Mouse (Mus musculus) right cerebral cortex, postnatal 25 days (tissue): ENCODE results near the gene Polr2i.

Source experiments
- DNase-seq: peaks from one replicate; pipeline ENCODE4 v3.0.0; 2022

Gene Polr2i

DNA sequence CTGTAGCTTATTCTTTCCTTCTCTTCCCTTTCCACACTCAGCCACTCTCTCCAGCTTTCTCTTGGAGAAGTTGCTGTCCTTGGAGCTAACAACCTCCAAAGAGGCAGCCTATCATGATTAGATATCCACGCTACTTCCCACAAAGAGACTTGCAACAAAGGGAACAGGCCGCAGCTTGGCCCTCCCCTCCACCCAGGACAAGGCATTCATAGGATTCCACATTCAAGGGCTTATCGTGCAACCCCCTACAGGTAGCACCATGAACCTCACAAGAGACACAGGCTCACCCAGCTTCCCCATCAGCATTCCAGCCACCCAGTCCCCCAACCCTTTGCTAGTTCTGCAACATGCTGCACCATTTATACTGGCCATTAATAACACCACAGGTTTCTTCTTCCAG is 35.0 kb downstream of the Polr2i start:
- DNase-seq: no peak

DNA sequence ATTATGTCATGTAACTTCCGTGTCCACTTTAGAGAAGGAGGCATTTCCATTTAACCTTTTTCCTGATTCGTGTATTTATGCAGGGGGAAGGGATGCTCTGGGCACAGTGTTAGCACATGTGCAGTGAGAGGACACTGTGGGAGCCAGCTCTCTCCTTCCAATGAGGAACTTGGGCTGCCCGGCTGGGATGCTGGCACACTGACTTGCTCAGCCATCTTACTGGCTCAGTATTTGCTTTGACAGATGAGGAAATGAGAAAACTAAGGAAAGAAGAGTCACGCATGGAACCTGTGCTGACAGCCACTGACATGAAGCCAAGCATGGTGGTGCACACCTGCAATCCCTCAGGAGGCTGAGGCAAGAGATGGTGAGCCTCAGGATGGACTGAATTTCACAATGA is 37.9 kb downstream of the Polr2i start:
- DNase-seq: no peak

DNA sequence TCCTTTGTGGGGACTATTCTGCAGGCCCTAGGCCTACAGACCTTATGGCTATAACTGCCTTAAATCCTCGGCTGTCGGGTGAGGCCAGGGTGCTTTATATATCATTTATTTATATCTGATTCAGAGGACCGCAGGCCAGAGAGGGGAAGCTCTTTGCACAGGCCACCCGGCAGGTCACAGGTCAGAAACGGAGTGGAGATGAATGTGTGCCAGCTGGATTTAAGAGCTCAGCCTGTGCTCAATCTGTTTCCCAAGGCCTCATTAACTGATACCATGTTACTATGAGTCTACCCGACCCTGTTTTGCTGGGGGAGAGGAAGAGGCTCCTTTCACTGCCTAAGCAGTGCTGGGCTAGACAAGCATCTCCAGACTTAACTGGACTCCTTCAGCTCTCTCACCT is 42.6 kb downstream of the Polr2i start:
- no peak for DNase-seq

DNA sequence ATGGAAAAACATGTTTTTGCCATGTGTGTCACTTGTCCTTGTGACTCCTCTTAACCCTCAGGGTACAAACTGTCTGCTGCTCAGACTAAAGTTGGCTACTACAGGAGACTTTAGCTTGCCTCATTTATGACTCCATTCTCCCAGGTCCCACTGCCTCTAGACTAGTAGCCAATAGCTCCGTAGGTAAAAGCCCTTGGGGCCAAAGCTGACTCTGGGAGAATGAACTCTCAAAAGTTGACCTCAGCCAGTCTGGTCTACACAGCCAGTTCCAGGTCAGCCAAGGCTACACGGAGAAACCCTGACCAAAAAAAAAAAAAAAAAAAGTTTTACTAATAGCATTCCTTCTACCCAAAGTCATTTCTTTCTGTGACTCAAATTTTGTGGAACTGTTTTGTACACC is 47.2 kb downstream of the Polr2i start:
- DNase-seq: no peak

DNA sequence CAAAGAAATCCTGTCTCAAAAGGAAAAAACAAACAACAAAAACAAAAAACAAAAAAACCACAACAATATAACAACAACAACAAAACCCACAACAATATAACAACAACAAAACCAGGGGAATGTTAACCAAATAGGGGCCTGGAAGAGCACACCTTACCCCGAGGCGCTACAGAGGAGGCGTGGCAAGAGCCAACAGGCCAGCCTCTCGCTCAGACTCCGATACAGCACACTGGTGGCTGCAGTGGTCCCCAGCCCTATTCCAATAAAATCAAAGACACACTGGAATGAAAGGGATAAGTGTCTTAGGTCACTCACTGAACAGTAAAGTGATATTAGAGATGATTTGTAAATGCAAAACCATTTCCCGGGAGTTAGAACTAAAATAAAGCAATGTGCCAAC is 47.8 kb downstream of the Polr2i start:
- no peak for DNase-seq

DNA sequence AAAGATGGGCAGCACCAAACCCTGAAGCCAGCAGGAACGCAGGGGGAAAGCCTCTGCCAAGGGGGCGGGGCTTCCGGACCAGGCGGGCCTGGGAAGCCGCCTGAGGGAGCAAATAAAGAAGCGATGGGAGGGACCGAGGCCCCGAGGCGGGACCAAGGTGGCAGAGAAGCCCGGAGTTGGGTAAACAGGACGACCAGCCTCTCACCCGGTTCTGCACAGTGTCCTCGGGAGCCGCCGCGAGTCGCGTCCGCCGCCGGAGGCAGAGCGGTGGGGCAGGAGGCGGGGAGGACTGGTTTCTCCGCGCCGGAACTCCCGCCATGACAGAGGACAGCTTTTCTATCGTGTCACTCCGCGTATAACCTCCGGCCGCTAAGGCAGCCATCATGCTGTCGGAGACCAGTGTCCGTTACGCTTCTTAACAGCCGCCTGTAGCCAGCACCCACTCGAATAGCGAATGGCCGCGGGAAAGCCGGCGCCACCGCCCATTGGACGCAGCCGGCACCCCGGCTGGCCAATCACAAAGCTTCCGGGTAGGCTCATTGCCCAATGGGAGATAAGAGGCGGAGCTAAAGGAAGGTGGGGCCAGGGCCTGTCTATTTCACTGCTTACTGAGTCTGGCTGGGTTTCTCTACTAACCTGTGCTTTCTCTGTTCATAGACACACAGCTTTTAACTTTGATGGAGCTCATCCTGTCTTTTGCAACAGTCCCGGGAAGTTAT is 48.4 kb downstream of the Polr2i start, which contains the start of the genes Thap8 and Wdr62:
Thap8 (plus strand) TSS at position 144 of the 719 bp plus-strand sequence.
Wdr62 (minus strand) TSS at position 469 of the 719 bp plus-strand sequence.
- peak; percentile 89 for DNase-seq

DNA sequence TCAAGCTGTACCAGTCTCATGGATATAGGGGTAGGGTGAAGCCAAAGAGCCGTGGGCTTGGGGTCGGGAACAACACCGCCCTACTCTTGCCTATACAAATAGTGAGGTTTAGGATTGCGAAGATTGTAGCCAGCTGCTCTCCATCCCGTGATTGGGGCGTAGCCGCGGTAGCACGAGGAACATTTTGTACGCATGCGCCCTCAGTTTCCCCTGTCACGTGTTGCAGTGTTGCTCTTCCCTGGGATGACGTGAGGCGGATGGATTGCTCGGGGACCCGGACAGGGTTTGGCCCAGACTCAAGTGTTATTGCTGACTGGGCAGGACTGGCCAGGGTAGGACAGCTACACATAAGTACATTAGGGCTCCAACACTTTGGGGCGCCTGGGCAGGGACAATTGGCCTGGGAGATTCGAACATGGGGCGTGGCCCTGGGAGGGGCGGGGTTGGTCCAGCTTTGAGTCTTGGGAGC is 49.0 kb downstream of the Polr2i start:
- peak; percentile 80 for DNase-seq

DNA sequence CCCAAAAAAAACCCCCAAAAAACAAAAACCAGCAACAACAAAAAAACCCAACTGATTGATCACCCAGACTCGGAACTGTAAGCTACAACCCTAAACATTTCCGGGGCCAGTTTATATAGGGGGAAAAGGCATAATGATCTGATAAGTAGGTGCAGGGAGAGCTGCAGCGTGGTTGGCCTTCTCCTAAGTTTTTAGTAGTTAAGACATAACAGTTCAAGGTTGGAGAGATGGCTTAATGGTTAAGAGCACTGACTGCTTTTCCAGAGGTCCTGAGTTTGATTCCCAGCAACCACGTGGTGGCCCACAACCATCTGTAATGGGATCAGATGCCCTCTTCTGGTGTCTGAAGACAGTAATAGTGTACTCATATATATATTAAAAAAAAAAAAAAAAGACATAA is 49.8 kb downstream of the Polr2i start:
- no peak for DNase-seq

DNA sequence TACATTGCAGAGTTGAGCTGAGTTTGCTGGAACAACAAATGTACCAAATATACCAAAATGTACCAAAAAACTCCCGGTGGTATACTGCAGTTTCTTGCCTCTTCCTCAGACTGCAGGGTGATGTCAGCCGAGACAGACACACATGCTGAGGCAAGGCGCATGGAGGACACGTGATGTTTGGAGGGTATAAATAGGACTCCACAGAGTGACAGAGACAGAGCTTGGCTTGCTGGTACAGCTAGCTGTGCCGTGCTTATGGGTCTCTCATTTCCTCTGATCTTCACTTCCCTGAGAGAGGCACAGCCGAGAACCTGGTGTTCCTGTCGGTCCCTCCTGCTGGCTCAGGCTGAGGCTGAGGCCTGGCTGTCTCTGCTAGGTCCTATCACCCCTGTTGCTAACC is 51.0 kb downstream of the Polr2i start:
- DNase-seq: no peak
